Mouse (Mus musculus) liver, embryonic 14.5 days (tissue): Measurements from ENCODE around the gene Abr.

Experiments
- CTCF ChIP-seq: IDR thresholded peaks from 2 replicates; pipeline ENCODE4 v1.5.1; 2016; ENCODE audit warnings: antibody characterized with exemption, low read depth, control low read depth
- EP300 ChIP-seq: IDR thresholded peaks from 2 replicates; pipeline ENCODE4 v1.6.1; 2016; ENCODE audit warnings: antibody characterized with exemption, low read depth

GRCm38 (mm10) chr11:76525646-76526351 lies 96.3 kb downstream of the Abr start:
- no peak for TF ChIP-seq CTCF
- TF ChIP-seq EP300, result no peak
